Mouse (Mus musculus): ENCODE measurements around the gene Ccnk.
A peak's percentile ranks its signal among the peaks of the same experiment; 100 is the strongest.

Gene Ccnk

DNA sequence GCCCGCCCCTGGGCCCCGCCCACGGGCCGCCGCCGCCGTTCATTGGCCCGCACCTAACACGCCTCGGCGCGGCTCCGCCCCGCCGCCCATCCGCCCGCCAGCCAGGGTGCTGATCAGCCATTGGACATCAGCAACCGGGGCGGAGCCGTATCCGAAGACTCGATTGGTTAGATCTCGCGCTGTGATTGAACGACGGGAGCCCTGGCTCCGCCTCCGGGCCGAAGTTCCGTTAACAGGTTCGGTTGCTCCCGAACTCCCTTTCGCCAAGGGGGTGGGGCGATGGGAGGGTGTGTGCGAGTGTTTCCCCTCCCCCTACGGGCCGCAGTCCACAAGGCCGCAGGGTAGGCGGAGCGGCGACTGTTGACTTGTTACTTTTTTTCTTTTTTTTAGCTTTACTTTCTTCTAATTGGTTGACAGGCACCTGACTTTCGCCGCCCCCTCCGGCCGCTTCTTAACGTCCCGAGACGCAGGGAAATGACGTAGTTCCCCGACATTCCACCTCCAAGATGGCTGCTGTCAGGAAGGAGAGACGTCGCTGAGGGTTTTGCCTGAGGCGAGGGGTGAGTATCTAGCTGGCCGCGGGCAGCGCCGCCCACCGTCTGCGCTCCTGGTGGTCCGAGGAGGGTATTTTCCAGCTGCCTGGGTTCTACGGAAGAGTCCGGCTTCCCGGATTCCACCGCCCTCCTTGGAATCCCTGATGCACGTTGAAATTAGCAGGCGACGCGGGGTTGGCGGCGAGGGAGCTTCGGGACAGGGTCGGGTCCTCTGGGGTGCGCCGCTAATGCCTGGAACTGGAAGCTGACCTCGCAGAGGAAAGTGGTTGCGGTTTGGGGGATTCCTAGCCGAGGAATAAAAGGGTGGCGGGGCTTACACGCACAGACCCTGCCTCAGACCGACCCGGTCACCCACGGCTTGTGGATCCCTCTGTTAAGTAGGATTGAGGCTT, at the start of gene Ccnk:
Ccnk (plus strand) TSS at position 259 of the 946 bp plus-strand sequence.
- DNase-seq, result peak; percentile 96 to 99

DNA sequence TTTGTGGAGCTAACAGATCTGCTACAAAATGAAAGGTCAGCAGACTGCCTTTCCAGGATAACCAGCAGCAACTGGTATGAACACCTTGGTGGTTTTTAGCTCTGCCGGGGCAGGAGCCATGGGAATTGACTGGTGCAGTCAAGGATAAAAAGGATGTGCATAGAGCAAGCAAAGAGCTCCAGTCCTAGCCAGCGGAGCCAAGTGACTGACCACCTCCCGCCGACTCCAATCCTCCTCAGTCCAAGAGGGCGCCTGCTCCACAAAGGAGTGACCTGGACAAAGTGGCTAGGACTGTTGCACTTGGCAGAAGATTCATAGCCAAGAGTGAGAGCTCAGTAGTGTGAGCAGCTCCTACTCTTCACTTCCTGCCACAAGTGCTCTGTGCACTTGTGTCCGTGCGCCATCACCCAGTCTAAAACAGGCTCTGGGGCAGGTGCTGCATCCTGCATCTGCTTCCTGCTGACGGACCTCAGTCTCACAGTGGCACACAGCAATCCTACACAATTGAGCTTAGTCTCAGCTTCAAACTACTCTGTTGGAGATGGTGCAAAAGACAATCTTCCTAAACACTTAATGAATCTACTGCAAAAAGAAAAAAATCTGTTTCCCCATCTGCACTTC, 46.8 kb upstream of the Ccnk start:
- DNase-seq, result peak; percentile 25 to 47

DNA sequence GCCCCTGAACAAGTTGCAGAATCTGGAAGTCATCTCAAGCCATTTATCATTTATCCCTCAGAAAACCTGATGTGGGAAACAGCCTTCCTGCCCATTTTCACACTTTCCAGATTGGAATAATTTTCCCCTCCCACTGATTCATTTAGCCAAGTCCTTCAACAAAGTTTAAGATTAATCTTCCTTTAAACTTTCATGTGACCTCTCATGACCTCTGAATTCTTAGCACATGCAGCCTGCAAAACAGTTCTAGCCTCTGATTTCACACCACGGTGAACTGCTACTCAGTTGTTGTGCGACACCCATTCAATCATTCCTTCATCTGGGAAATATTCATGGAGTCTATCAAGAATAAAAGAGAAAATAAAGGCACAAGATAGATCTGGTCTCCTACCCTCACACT, 46.2 kb upstream of the Ccnk start:
- no peak for DNase-seq

DNA sequence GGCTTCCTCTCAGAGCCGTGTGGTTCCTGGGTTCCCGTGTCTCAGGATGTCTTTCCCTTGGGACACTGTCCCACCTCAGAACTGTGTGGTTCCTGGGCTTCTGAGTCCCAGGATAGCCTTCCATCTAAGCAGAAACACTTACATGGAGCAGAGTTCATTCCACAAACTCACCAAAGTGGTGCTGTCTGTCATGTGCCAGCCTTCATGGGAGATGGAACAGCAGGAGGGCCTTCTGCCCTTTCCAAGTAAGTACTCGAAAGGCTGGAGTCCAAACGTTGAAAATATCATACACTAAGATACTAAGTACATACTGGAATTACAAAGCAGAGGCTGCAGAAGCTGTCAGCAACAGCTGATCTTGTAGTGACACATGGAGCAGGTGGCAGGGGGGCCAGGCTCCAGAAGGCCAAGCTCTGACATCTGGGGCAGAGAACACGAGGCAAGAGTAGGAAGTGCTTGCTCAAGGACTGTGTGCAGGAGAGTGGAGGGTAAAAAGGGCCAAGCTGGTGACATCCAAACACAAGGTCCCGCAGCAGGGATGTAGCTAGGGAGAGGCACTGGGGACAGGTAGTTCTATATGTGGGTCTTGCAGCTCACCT, 43.7 kb upstream of the Ccnk start:
- no peak for DNase-seq

DNA sequence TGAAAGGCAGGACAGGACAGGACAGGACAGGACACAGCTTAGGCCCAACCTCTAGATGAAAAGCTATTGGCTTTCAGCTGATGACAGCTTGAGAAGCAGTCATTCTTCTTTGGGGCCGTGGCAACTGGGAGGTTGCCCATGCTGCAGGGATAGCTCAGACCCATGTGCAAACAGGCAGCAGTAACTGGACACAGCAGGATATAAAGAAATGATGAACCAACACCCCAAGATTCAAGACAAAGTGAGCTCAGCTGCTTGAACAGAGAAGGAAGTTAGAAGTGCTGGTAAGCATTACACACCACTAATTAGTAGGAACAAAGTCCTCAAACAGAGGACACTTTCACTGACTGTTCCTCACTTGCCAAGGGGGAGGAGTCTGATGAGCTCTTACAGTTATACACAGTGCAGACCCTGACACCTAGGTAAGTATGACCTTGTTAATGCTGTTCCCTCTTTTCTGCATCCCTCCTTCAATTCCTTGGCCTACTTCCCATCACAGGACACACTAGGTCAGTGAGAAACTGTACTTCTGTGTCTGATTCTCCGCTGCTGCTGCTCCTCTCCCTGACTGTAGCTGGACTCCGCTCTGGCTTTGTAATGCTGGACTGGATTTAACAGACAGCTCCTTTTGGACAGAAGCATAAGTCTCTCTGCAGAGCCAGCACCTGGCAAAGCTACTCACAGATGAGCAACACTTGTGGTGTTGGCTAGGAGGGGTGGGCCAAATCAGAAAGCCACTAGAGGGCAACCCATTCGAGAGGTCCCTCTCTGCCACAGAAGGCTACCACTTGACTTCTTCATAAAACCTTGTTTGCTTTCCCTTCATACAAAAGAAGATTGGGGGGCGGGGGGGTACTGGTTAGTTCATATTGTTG, 35.5 kb upstream of the Ccnk start:
- no peak for DNase-seq

DNA sequence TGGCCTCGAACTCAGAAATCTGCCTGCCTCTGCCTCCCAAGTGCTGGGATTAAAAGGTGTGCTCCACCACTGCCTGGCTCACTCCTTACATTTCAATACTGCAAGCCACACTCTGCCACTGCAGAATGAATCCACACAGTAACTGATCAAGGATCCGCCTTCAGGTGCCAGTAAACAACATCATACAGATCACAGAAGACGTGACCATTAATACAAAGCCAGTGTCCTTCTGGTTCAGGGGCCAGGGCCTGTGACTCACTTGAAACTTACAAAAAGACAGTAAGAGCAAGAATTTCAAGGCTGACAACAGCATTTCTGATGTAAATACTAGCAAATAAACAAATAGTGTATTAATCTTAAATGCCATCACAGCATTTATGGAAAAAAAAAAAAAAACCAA, 34.2 kb upstream of the Ccnk start:
- no peak for DNase-seq

DNA sequence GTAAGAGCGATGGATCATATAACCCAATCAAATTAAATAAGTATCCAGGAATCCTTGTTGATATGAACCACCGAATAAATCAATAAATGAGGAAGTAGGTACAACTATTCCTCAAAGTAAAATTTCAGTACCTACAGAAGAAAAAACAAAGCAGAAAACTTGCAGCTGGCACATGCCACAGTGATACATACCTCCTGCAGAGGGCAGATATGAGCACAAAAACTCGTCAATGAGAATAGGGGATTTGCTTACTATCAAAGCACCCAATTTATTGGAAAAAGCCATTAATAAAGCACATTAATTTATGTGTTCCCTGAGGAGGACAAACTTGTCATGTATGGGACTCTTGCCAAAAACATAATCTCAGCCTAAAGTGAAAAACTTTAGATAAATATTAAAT, 29.6 kb upstream of the Ccnk start:
- DNase-seq, result no peak

DNA sequence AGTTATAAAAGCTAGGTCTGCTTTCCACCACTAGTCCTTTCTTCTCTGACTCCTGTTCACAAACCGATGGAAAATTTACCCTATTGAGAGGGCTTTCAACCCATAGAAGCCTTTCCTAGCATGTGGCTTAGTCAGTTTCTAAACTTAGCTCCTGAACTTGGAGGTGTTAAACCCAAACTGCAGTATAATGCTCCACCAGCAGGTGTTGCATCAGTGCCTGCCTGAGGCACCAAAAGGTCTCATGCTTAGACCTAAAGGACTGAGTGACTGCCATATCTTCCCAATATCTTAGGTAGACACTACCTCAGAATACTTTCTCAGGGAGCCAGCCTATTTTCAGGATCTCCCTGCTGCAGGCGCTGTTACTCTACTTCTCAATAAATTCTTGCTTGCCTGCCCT, 26.6 kb upstream of the Ccnk start:
- no peak for DNase-seq

DNA sequence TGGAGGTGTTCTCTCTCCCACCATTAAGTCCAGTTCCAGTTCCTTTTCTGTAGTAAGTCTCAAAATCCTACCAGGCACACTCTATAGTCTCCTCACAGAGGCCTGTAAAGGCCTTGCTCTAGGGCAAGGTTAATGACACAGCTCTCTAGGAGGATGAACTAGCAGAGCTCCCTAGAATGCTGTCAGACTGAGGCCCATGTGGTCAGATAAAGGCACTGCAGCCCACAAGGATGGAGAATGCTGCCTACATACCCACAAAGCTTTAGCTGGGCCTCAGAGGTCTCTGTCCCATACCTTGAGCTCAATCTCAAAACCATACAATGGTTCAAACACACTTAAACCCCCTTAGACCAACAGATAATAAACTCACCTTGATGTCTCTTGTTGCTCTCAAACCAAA, 19.5 kb upstream of the Ccnk start:
- no peak for DNase-seq

DNA sequence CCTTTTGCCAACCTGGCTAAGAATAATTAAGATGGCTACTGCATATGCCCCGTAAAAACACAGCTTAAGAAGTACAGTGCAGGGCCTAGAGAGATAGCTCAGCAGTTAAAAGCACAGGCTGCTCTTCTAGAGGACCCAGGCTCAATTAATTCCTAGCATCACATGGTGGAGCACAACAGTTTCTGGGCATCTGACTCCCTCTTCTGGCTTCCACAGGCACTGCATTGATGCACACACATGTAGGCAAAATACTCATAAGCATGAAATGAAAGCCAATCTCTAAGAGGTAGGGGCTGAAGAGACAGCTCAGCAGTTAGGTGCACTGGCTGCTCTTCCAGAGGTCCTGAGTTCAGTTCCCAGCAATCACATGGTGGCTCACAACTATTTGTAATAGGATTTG, 17.3 kb upstream of the Ccnk start:
- DNase-seq, result peak; percentile 29 to 31

DNA sequence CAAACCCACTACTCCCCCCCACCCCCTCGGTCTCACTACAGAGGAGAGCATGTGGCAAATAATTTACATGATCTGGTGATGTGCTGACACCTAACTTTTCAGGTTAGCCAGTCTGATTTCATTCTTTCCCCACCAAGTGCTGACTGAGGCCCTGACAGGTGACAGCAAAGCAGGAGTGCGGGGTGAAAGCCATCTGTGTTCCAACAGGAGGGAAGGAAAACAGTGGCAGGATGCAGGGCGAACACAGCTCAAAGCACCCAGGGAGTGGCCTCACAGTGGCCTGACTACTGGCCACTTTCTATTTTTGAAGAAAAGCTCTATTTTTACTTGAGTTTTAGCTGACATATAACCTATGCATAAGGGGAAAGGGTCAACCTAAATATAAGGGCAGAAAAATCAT, 15.7 kb upstream of the Ccnk start:
- no peak for DNase-seq

DNA sequence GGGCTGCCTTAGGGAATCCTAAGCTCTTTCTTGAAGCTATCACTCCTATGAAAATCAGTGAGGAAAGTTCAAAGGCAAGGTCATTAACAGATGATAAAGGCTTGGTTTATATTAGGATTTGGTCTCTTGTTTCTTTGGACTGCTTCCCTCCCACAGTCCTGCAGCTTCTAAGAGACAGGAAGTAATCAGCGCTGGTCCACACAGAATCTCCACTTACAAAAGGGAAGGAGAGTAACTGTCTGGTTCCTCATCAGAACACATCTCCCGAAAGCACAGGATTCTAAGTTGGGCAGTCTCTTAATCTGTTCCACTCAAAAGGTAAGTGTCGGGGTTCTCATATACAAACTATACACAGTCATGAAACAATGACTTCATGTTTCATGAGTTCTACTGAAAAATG, 10.5 kb upstream of the Ccnk start:
- DNase-seq, result no peak

DNA sequence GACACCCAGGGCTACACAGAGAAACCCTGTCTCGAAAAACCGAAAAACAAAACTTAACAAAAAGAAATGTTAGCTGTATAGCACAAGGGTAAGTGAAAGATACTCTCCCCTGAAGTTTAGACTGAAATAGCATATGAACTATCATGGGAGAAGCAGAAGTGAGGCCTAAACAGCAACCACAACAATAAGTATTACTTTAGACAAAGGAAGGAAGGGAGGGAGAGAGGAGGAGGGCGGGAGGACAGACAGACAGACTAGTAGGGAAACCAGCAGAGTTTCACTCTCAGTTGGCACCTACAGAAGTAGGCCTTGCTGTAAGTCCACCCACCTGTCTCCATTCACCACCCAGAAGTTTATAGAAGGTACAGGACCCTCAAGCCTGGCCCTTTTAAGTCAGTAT, 8.9 kb upstream of the Ccnk start:
- DNase-seq, result no peak

DNA sequence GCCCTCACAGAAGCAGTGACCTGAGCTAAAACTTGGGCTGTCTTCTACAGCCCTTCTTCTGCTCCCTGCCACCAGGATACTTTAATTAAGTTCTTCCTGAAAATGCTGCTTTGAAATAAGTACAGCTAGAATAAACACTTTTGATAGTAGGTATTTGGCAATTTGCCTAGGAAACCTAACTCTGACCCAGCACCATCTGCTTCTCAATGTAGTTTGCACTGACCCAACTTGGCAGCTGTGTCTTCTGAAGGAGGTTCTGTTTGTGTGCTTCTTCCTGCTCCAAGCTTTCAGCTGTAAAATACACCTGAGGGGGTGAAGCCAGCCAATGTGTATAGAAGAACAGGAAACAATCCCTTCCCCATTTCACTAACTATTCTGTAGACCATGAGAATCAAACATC, 8.0 kb upstream of the Ccnk start:
- no peak for DNase-seq

DNA sequence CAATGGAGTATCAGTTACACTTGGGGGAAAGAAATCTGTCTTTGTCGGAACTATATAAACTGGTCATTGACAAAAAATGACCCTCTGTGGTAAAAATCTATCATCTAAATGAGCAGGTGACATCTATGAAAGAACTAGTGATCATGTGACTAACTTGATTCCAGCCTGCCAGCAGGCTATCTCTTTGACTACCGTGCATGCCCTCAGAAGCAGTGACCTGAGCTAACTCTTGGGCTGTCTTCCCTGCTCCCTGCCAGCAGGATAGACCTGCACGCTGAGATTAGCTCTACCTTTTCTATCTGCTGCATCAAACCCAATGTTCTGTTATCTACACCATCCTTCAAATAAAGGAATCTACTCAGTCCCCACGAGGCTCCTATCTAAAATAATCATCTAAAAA, 6.7 kb upstream of the Ccnk start:
- no peak for DNase-seq

DNA sequence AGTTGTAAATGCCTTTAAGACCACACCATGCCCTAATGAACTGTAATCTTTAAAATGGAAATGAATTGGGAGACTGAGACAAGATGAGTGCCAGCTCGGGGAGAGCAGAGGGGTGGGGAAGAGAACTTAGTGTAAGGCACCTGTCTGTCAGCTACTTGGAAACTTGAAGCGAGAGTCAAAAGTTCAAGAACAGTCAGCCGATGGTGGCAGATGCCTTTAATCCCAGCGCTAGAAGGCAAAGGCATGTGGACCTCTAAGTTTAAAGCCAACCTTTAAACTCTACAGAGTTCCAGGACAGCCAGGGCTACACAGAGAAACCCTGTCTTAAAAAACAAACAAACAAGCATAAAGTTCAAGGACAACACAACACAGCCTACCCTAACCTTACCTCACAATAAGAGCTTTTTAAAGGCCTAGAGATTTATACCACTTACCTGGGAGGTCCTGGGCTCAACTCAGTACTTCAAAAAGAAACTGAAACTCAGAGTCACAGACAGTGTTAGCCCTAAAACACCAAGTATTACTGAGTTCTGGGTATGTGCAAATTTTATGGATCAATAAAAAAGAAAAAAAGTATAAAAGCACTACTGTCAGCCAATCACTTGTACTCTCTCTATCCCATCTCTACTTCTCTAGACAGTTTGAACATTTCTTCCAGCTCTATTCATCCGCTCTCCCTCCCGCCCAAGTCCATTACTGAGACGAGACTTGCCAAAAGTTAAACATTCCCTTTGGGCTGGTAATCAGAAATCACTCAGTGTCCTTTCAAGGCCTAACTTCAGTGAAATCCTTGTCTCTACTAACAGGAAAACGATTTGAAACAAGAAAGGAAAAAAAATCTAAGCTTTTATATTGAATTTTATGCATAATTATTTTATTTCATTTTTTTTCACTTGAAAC, 4.5 kb upstream of the Ccnk start:
- no peak for DNase-seq

DNA sequence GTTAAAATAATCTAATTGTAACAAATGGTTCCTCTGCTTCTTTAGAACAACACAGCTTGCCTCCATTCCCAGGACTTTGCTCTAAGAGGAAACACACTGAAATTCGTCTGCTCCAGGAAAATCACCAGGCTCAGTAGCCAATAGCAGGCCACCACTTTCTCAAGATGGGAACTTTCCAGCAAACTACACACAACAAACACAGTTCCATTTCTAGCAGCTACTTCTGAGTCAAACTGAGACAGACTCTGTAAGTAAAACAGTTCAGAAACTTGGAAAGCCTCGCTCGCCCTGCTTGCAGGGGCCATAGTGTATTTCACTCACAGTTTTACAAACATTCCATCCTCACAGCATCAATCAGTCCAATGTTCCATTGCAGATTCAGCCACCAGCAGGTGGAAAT, 3.0 kb upstream of the Ccnk start:
- no peak for DNase-seq

DNA sequence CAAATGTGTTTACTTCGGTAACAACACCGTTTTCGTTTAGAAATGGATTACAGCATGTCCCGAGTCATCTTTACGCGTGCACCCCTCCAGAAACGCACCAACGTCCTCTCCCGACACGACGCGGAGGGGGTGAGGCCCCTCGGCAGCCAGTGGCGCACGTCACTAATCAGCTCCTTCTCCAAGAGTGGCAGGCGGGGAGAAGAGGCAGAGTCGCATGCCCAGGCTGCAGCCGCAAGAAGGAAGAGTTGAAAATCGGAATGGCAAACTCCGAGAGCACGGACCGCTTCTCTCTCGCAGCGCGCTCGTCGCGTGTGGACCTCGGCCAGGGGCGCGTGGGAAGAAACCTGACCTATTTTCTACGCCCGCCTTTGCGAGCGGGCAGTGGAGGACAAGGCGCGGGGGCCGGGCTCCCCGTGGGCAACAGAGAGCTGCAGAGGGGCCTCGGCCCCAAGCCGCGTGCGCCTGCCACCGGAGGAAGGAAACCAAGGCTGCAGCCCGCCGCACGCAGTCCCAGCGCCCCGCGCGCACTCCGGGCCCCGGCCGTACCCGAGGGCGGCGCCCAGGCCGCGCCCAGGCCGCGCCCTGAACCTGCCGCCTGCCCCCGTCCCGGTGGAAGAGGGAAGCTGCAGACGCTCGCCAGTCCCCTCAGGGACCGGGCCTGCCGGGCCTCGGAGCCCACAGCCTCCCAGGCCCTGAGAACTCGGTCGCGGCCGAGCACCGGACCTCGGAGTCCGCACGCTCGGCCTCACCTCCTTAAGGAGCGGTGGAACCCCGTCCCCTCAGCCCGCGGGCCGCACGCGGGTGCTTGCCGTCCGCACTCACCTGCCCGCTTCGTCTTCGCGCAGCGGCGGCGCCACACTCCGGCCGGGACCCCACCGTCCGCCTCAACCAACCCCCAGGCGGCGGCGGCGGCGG, 791 bp upstream of the Ccnk start:
- peak; percentile 56 to 69 for DNase-seq

DNA sequence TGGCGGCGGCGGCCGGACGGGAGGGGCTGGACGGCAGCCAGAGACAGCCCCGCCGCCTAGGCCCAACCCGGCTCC, 296 bp upstream of the Ccnk start, which contains the start of gene Setd3:
Setd3 (minus strand) TSS at position 69 of the 75 bp plus-strand sequence.
- no peak for DNase-seq

DNA sequence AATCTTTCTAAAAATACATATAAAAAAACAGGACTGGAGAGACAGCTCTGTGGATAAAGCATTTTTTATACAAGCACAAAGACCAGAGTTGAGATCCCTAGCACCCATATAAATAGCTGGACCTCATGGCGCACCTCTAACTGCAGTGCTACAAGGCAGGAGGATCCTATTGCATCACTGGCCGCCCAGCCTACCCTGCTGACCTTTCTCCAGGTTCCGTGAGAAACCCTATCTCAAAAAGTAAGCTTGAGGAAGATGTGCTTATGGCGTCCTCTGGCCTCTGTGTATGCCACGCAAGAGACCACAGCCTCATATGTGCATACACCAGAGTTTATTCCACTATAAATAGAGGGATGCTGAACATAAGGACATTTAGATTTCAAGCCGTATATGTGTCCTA, 2.3 kb downstream of the Ccnk start:
- DNase-seq, result no peak

DNA sequence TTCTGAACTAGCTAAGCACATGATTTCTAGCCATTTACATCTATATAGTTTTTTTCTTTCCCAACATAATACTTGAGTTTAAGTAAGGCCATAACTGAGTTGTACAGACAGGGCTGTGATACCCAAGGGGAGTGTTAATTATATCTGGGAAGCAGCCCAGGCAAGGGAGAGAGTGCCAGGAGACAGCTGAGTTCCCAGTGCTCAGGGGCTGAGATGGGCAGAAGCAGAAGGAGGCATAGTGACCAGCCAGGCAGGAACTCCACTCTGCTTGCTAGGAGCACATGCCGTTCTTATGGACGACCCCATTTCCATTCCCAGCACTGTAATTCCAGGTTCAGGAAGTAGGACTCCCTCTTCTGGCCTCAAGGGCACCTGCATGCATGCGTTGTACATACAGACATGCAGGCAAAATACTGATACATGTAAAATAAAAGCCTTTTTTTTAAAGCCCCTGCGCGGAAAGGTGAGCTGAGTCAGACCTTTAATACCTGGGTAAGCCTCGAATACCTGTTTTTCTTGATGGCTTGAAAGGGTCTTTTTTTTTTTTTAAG, 8.2 kb downstream of the Ccnk start:
- no peak for DNase-seq

All from thymus, postnatal 36 days (tissue).